Mouse (Mus musculus): ENCODE measurements at regions not wholly inside any gene's neighbourhood (a gene's known extent, or its start where the extent isn't known, plus 50 kb on each side); places are given as distances from the start of the nearest gene placed in this dataset.

DNA sequence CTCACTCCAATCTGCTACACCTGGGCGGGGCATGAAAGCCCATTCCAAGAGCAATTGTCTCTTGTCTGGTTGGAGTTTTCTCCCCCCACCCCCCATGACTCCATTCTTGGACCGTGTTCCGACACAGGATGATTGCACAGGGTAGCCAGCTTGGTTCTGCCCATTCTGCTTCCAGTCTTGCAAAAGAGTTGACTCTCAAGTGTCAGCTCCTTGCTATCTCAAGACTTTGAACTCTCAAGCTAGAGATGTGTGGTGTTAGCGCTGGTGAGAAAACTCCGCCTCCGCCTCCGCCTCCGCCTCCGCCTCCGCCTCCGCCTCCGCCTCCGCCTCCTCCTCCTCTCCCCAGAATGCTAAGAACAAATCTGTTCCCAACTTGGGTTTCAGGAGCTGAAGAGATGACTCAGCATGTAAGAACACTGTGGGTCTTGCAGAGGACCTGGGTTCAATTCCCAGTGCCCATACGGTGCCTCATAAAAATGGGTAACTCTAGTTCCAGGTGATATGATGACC is 135.1 kb downstream of the Bcat1 start:
- H3K9me3 ChIP-seq (ENCODE audit: low read length): no peaks in the 10 kb centered on the region
- no peaks in the 10 kb centered on the region for H3K36me3 ChIP-seq (ENCODE audit: insufficient read depth, low read length)
- peak overlapping the region; percentile 61 for H3K4me3 ChIP-seq (replicated peaks; ENCODE audit: low read length)
- H3K27me3 ChIP-seq (ENCODE audit: insufficient read depth, low read length): peaks cover 3% of the 10 kb centered on the region; the same call in 1 of the 2 replicates
- H3K4me1 ChIP-seq (replicated peaks; ENCODE audit: low read depth, low read length): peaks cover 32% of the 10 kb centered on the region
- no peak for TF ChIP-seq CTCF (conservative IDR thresholded peaks at IDR 0.05; ENCODE audit: low read length)
- TF ChIP-seq NANOG (IDR thresholded peaks at IDR 0.05; ENCODE audit: borderline replicate concordance, low read length): no peak
- no peak for TF ChIP-seq POU5F1 (IDR thresholded peaks at IDR 0.05; ENCODE audit: borderline replicate concordance, low read length)

DNA sequence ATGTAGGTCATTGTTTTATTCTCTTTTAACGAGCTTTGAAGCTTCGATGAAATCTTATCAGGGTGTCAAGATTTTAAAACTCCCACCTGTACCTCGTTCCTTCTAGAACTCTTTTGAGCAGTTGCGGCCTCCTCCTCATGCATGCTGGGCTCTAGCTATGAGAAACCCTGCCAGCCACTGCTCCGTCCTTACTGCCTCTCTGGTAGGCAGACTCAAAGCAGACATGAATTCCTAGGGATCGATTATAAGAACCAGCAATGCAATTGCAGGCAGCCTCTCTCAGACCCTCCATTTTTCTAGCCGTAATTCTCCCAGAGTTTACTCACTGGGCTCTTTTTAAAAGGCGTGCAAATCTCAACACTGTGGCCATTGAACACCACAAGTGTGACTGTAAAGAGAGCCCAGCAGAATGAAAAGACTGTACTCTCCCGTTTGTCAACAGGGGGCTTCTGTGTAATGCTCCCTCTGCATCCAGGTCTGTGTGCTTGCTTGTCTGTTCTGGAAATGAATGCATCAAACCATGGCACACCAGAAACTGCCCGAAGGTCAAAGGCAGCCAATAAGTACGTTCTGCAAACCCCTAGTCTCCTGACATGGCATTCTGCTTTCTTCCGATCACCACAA is 137.3 kb downstream of the Bcat1 start:
- peaks cover 3% of the 10 kb centered on the region for H3K27me3 ChIP-seq (ENCODE audit: insufficient read depth, low read length)
- peaks cover 39% of the 10 kb centered on the region for H3K4me1 ChIP-seq (replicated peaks; ENCODE audit: low read depth, low read length)
- TF ChIP-seq NANOG (IDR thresholded peaks at IDR 0.05; ENCODE audit: borderline replicate concordance, low read length) (no peak), CTCF (conservative IDR thresholded peaks at IDR 0.05; ENCODE audit: low read length) (no peak), POU5F1 (IDR thresholded peaks at IDR 0.05; ENCODE audit: borderline replicate concordance, low read length) (no peak)
- no peaks in the 10 kb centered on the region for H3K9me3 ChIP-seq (ENCODE audit: low read length)
- no peaks in the 10 kb centered on the region for H3K36me3 ChIP-seq (ENCODE audit: insufficient read depth, low read length)
- no peak overlapping the region for H3K4me3 ChIP-seq (replicated peaks; ENCODE audit: low read length)

DNA sequence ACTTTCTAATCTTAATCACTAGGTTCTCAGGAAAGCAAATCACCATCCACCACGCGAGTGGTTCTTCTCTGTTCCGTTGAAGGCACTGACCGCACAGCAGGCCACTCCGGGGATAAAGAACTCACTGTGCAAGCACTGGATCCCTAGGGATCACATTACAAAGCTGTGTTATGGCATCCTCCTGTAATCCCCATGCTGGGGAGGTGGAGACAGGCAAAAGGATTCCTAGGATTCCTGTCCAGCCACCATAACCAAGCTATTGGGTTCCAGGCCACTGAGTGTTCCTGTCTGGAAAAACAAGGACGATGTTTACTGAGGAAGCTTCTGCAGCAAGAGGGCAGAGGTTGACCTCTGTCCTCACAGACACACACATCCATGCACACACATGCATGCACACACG is 138.8 kb downstream of the Bcat1 start:
- peaks cover 2% of the 10 kb centered on the region for H3K27me3 ChIP-seq (ENCODE audit: insufficient read depth, low read length)
- no peak overlapping the region for H3K4me3 ChIP-seq (replicated peaks; ENCODE audit: low read length)
- TF ChIP-seq POU5F1 (IDR thresholded peaks at IDR 0.05; ENCODE audit: borderline replicate concordance, low read length): no peak
- H3K4me1 ChIP-seq (replicated peaks; ENCODE audit: low read depth, low read length): peaks cover 42% of the 10 kb centered on the region
- H3K9me3 ChIP-seq (ENCODE audit: low read length): no peaks in the 10 kb centered on the region
- H3K36me3 ChIP-seq (ENCODE audit: insufficient read depth, low read length): no peaks in the 10 kb centered on the region

DNA sequence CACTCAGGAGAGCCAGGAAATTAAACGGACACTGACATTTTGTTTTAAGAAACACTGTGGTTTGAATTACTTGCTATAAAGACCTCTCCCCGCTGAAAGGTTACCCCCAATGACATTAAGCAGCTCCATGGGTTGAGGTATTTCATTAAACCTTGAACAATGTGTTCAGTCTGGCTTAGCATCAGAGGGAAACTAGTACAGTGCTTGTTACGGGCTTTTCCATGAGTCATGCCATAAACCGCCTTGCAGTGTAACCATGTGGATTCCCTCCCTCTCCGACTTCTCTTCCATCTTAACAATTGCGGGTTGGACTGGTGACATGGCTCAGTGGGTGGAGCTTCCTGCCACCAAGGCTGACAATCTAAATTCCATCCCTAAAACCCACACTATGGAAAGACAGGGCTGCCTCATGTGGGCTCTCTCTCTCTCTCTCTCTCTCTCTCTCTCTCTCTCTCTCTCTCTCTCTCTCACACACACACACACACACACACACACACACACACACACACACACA is 142.2 kb downstream of the Bcat1 start:
- H3K4me3 ChIP-seq (replicated peaks; ENCODE audit: low read length): no peak overlapping the region
- H3K9me3 ChIP-seq (ENCODE audit: low read length): no peaks in the 10 kb centered on the region
- TF ChIP-seq CTCF (conservative IDR thresholded peaks at IDR 0.05; ENCODE audit: low read length) (no peak), POU5F1 (IDR thresholded peaks at IDR 0.05; ENCODE audit: borderline replicate concordance, low read length) (no peak), NANOG (IDR thresholded peaks at IDR 0.05; ENCODE audit: borderline replicate concordance, low read length) (no peak)
- H3K36me3 ChIP-seq (ENCODE audit: insufficient read depth, low read length): no peaks in the 10 kb centered on the region
- H3K27me3 ChIP-seq (ENCODE audit: insufficient read depth, low read length): peaks cover 4% of the 10 kb centered on the region
- H3K4me1 ChIP-seq (replicated peaks; ENCODE audit: low read depth, low read length): peaks cover 28% of the 10 kb centered on the region

DNA sequence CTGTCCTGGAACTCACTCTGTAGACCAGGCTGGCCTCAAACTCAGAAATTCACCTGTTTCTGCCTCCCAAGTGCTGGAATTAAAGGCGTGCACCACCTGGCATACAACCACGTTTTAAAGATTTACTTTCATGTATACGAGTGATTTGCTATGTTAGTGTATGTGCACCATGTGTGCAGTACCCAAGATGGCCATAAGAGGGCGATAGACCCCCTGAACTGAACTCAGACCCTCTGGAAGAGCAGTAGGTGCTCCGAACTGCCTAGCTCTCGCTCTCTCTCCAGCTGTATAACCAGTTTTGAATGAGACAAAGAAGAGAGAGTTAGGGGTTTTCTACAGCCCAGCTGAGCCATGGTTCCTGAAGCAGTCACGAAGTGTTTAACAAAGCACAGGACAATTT is 143.6 kb downstream of the Bcat1 start:
- Histone ChIP-seq H3K9me3 (ENCODE audit: low read length) (no peaks in the 10 kb centered on the region), H3K4me3 (replicated peaks; ENCODE audit: low read length) (no peak overlapping the region), H3K36me3 (ENCODE audit: insufficient read depth, low read length) (no peaks in the 10 kb centered on the region), H3K4me1 (replicated peaks; ENCODE audit: low read depth, low read length) (peaks cover 25% of the 10 kb centered on the region), H3K27me3 (ENCODE audit: insufficient read depth, low read length) (peaks cover 4% of the 10 kb centered on the region)
- TF ChIP-seq CTCF (conservative IDR thresholded peaks at IDR 0.05; ENCODE audit: low read length): peak; percentile 96
- TF ChIP-seq NANOG (IDR thresholded peaks at IDR 0.05; ENCODE audit: borderline replicate concordance, low read length): no peak
- no peak for TF ChIP-seq POU5F1 (IDR thresholded peaks at IDR 0.05; ENCODE audit: borderline replicate concordance, low read length)

DNA sequence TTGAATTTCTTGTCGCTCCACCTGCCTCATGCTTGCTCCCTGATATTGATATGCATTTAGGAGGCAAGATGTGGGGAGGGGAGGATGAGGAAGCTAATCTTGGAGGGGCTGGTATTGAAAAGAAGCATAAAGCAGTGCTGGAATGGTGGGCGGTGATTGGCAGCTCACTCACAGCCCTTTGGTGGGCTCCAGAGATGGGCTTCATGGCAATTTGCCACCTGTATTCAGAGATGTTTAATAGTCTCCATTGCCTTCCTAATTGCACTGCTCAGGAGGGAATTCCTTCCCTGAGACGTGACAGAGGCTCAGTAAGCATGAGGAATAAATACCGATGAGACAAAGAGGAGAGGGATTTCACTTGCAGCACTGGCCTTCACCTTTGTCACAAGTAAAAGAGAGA is 146.0 kb downstream of the Bcat1 start:
- TF ChIP-seq CTCF (conservative IDR thresholded peaks at IDR 0.05; ENCODE audit: low read length) (no peak), POU5F1 (IDR thresholded peaks at IDR 0.05; ENCODE audit: borderline replicate concordance, low read length) (no peak), NANOG (IDR thresholded peaks at IDR 0.05; ENCODE audit: borderline replicate concordance, low read length) (no peak)
- H3K4me3 ChIP-seq (replicated peaks; ENCODE audit: low read length): no peak overlapping the region
- no peaks in the 10 kb centered on the region for H3K36me3 ChIP-seq (ENCODE audit: insufficient read depth, low read length)
- H3K27me3 ChIP-seq (ENCODE audit: insufficient read depth, low read length): peaks cover 4% of the 10 kb centered on the region
- no peaks in the 10 kb centered on the region for H3K9me3 ChIP-seq (ENCODE audit: low read length)
- H3K4me1 ChIP-seq (replicated peaks; ENCODE audit: low read depth, low read length): peaks cover 19% of the 10 kb centered on the region

DNA sequence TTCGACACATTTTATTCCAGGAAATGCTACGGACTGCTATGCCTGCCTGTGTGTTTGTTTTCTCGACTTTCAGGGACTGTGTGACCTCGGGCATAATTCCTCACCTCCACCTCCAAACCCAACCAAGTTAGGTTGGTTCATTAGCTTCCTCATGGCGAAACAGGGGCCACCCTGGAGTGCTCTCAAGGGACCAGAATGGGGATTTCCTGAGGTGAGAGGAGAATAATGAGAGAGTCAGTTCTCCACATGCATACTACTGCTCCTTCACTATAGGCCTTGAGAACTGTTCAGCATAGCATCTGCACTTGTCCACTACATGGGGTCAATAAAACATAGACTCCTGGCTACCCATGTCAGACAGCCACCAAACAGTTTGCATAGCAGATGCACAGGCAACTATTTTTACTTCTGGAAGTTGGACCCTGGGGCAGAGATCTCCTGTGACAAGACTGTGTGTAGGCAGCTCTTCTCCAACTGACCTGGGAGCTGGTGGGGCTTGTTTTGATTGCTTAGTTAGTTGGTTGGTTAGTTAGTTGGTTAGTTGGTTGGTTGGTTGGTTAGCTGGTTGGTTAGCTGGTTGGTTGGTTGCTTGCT is 146.6 kb downstream of the Bcat1 start:
- Histone ChIP-seq H3K9me3 (ENCODE audit: low read length) (no peaks in the 10 kb centered on the region), H3K4me1 (replicated peaks; ENCODE audit: low read depth, low read length) (peaks cover 17% of the 10 kb centered on the region), H3K4me3 (replicated peaks; ENCODE audit: low read length) (no peak overlapping the region), H3K36me3 (ENCODE audit: insufficient read depth, low read length) (no peaks in the 10 kb centered on the region), H3K27me3 (ENCODE audit: insufficient read depth, low read length) (peaks cover 4% of the 10 kb centered on the region)
- TF ChIP-seq CTCF (conservative IDR thresholded peaks at IDR 0.05; ENCODE audit: low read length) (no peak), NANOG (IDR thresholded peaks at IDR 0.05; ENCODE audit: borderline replicate concordance, low read length) (no peak), POU5F1 (IDR thresholded peaks at IDR 0.05; ENCODE audit: borderline replicate concordance, low read length) (no peak)

DNA sequence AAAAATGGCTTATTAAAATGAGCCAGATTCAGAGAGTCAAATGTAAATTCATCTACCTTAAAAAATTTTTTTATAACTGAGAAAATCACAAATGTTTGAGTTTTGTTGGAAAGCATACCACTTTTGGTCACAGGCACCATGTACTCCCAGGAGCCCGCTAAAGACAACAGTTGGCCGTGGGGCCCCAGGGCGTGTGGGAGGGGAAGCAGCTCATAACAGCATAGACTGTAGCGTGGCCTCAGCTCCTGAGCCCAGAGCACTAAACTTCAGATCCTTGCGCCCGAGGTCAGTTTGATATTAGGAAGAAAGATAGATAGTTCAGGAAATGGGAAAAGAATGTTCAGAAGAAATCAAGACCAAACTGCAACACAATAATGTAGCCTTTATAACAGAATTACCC is 145.8 kb upstream of the Sox5 start:
- peaks cover under 1% of the 10 kb centered on the region for H3K4me1 ChIP-seq (replicated peaks; ENCODE audit: low read depth, low read length)
- no peaks in the 10 kb centered on the region for H3K9me3 ChIP-seq (ENCODE audit: low read length)
- H3K4me3 ChIP-seq (replicated peaks; ENCODE audit: low read length): no peak overlapping the region
- no peak for TF ChIP-seq NANOG (IDR thresholded peaks at IDR 0.05; ENCODE audit: borderline replicate concordance, low read length)
- TF ChIP-seq POU5F1 (IDR thresholded peaks at IDR 0.05; ENCODE audit: borderline replicate concordance, low read length): no peak
- TF ChIP-seq CTCF (conservative IDR thresholded peaks at IDR 0.05; ENCODE audit: low read length): no peak
- no peaks in the 10 kb centered on the region for H3K36me3 ChIP-seq (ENCODE audit: insufficient read depth, low read length)
- H3K27me3 ChIP-seq (ENCODE audit: insufficient read depth, low read length): peaks cover 2% of the 10 kb centered on the region
